Mouse (Mus musculus) small intestine, adult 2 months (tissue): ENCODE results near the gene Slc35a1.

Experiments used
- CTCF ChIP-seq: fragments of 200-500 bp; IDR thresholded peaks from 2 replicates; pipeline ENCODE4 v1.5.1; 2012; ENCODE audit warnings: low read depth, mild to moderate bottlenecking, control low read depth, inconsistent platforms, low read length, moderate library complexity, mixed read lengths; ENCODE audit not compliant: insufficient replicate concordance, insufficient read length; ENCODE audit errors: extremely low read depth
- POLR2A ChIP-seq: fragments of 200-500 bp; IDR thresholded peaks from 2 replicates; pipeline ENCODE4 v1.6.1; 2012; ENCODE audit warnings: low read depth, mild to moderate bottlenecking, control low read depth, inconsistent platforms, low read length, moderate library complexity

DNA sequence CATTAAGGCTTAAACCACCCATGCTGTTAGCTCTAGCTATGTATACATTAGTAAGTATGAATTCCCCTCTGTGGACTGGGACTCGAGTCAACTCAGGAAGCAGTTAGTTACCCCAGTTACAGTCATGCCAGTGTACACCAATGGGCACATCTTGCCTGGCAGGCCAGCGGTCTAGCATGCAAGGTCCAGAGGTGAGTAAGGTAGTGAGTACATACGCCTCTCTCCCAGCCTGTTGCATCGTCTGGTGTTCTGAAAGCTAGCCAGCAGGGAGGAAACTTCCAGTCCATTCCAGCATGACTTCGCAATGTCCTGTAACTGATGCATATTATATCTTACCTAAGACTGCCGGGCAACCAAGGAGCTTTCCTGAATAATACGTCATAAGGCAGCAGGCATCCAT is 34.1 kb downstream of the Slc35a1 start:
- no peak for TF ChIP-seq CTCF
- no peak for TF ChIP-seq POLR2A
